Comparison of ENCODE assay signal across 32 mouse cellular contexts in the genomic region with DNA sequence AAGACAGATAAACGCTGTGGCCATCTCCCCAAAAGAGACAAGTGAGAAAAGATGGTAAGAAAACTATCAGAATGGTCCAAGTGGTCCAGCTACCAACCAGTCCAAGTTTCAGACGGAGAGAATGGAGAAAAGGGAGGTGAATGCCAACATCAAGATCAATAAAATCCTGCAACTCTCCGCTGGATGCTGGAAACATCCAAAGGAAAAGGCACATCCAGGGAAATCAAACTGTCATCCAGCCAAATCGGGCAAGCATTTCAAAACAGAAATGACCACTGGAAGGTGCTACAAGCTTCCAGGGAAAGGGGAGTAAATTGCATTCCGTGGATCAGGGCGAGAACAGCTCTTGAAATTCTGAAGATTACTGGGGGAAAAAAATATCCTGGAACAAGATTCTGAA.
"Had no signal": no experiment of that assay in that cellular context is flagged by ENCODE, and none has a peak within 500 bp of the region (broad histone marks: within the 10 kb centered on the region; RNA-seq: fewer than 3 reads in every experiment).

No protein-coding gene starts in this region.

- ATAC-seq: liver, embryonic 12.5 days; lung, postnatal 0 days; midbrain, embryonic 13.5 days; midbrain, embryonic 15.5 days; midbrain, embryonic 16.5 days had no signal

- H3K36me3 ChIP-seq: limb, embryonic 10.5 days; limb, embryonic 12.5 days; limb, embryonic 13.5 days; limb, embryonic 15.5 days; liver, embryonic 12.5 days; liver, embryonic 13.5 days; liver, embryonic 15.5 days; lung, embryonic 15.5 days; midbrain, embryonic 10.5 days; midbrain, embryonic 12.5 days; midbrain, embryonic 13.5 days; midbrain, embryonic 15.5 days; neural tube, embryonic 12.5 days had no signal

- DNase-seq: left cerebral cortex, postnatal 4 days; liver; liver, embryonic 13.5 days; lung, adult 18-20 months; lung, adult 2 months; lung, embryonic 14.5 days; lung, postnatal 10 days; lung, postnatal 14 days; lung, postnatal 36 days; lung, postnatal 4 days; midbrain, embryonic 14.5 days had no signal

- H3K9me3 ChIP-seq: limb, embryonic 10.5 days; limb, embryonic 12.5 days; limb, embryonic 13.5 days; limb, embryonic 15.5 days; liver, embryonic 12.5 days; liver, embryonic 13.5 days; liver, embryonic 15.5 days; lung, embryonic 15.5 days; midbrain, embryonic 10.5 days; midbrain, embryonic 12.5 days; midbrain, embryonic 13.5 days; midbrain, embryonic 15.5 days; neural tube, embryonic 12.5 days had no signal

- H3K27me3 ChIP-seq: liver, embryonic 12.5 days; liver, embryonic 13.5 days; liver, embryonic 15.5 days; megakaryocyte, embryonic 14.5 days; midbrain, embryonic 12.5 days; midbrain, embryonic 13.5 days; neural tube, embryonic 12.5 days had no signal

- H3K4me2 ChIP-seq: limb, embryonic 12.5 days; limb, embryonic 13.5 days; limb, embryonic 15.5 days; liver, embryonic 11.5 days; liver, embryonic 12.5 days; liver, embryonic 13.5 days; liver, embryonic 15.5 days; lung, embryonic 14.5 days; lung, embryonic 15.5 days; midbrain, embryonic 11.5 days; midbrain, embryonic 12.5 days; midbrain, embryonic 13.5 days; midbrain, embryonic 15.5 days; neural tube, embryonic 12.5 days had no signal

- H3K9ac ChIP-seq: limb, embryonic 12.5 days; limb, embryonic 13.5 days; limb, embryonic 15.5 days; liver, embryonic 12.5 days; liver, embryonic 13.5 days; liver, embryonic 14.5 days; liver, embryonic 15.5 days; lung, embryonic 14.5 days; lung, embryonic 15.5 days; midbrain, embryonic 12.5 days; midbrain, embryonic 13.5 days; midbrain, embryonic 15.5 days; neural tube, embryonic 12.5 days had no signal

- H3K4me3 ChIP-seq: left cerebral cortex, adult 2 months; limb, embryonic 10.5 days; limb, embryonic 12.5 days; limb, embryonic 13.5 days; limb, embryonic 15.5 days; liver, embryonic 12.5 days; liver, embryonic 13.5 days; liver, embryonic 15.5 days; lung, embryonic 15.5 days; megakaryocyte, embryonic 14.5 days; midbrain, embryonic 10.5 days; midbrain, embryonic 12.5 days; midbrain, embryonic 13.5 days; midbrain, embryonic 15.5 days; myocyte; neural tube, embryonic 12.5 days had no signal

- H3K27ac ChIP-seq: left cerebral cortex, adult 2 months; limb, embryonic 10.5 days; limb, embryonic 12.5 days; limb, embryonic 13.5 days; limb, embryonic 15.5 days; liver, embryonic 12.5 days; liver, embryonic 13.5 days; liver, embryonic 14.5 days; liver, embryonic 15.5 days; lung, embryonic 15.5 days; macrophage; midbrain, embryonic 10.5 days; midbrain, embryonic 12.5 days; midbrain, embryonic 13.5 days; midbrain, embryonic 15.5 days; neural tube, embryonic 12.5 days had no signal

- H3K4me1 ChIP-seq: liver, embryonic 12.5 days; liver, embryonic 15.5 days; lung, embryonic 15.5 days; megakaryocyte, embryonic 14.5 days; neural tube, embryonic 12.5 days had no signal
